In the genomic region with DNA sequence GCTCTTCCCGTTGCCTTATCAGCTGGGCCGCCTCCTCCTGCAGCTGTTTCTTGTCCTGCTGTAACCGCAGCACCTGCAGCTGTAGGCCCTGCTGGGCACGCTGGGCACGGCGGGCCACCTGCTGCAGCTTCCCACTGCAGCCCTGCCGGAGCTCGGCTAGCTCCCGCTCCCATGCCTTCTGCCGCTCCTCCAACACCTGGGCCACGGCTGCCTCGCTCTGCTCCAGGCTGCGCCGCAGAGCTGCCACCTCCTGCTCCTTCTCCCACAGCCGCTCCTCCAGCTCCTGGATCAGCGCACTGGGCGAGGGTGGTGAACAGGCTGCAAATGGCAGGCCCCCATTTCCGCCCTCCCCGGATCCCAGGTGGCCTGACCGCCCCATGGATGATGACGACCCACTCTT, we compare ENCODE assay signal across 7 mouse cellular contexts. TPM values are rescaled to one million over a fixed set of nuclear protein-coding genes. Genes with fewer than 3 reads are reported as not detected.
DNase-seq lines count a peak whose midpoint lies in the region; ATAC-seq lines count a peak whose summit lies in the region.

No protein-coding gene starts in this region.

- no peak overlapping the region for H3K27ac ChIP-seq in hindbrain, embryonic 10.5 days
- no peak overlapping the region for H3K27ac ChIP-seq in liver, embryonic 15.5 days (replicated peaks)

- intact Hi-C loops in left cerebral cortex, postnatal 4 days (cut with DNase I), result no loop called here
- intact Hi-C loops in left cerebral cortex, postnatal 14 days (cut with DNase I), result no loop called here

- H3K36me3 ChIP-seq in hindbrain, embryonic 10.5 days, result 0 out of 2 replicates have a peak, but pooled peaks cover 3% of the 10 kb centered on the region
- 0 out of 2 replicates have a peak, but pooled peaks cover 4% of the 10 kb centered on the region for H3K36me3 ChIP-seq in liver, embryonic 15.5 days (replicated peaks)

- no peak overlapping the region for H3K9ac ChIP-seq in liver, embryonic 15.5 days

- H3K4me2 ChIP-seq in liver, embryonic 15.5 days, result peak overlapping the region; percentile 60

- H3K27me3 ChIP-seq in hindbrain, embryonic 10.5 days (ENCODE audit: insufficient read depth, poor library complexity, severe bottlenecking), result peaks cover 93% of the 10 kb centered on the region
- H3K27me3 ChIP-seq in liver, embryonic 15.5 days, result peaks cover 91% of the 10 kb centered on the region

- 7% methylated on average over 21 of the region's 21 CpGs for WGBS in hindbrain, embryonic 10.5 days
- WGBS in liver, embryonic 15.5 days (ENCODE audit: insufficient replicate concordance), result 16% methylated on average over 21 of the region's 21 CpGs

- no peaks in the 10 kb centered on the region for H3K9me3 ChIP-seq in hindbrain, embryonic 10.5 days
- H3K9me3 ChIP-seq in liver, embryonic 15.5 days (replicated peaks), result no peaks in the 10 kb centered on the region

- ATAC-seq in liver, embryonic 15.5 days (ENCODE audit: insufficient read depth), result peak; percentile 38; the same call in 1 of the 2 replicates

- DNase-seq in left cerebral cortex, postnatal 4 days, result peak; percentile 23
- DNase-seq in left cerebral cortex, postnatal 14 days (ENCODE audit: low spot score in 2 of 2), result no peak
- peak; percentile 20 to 32 for DNase-seq in cerebellum, postnatal 36 days
- peak; percentile 35 for DNase-seq in hindbrain, embryonic 10.5 days (ENCODE audit: low spot score)
- DNase-seq in thymus, postnatal 36 days, result peak; percentile 78 to 89
- no peak for DNase-seq in adrenal gland, postnatal 25 days

- H3K4me1 ChIP-seq in hindbrain, embryonic 10.5 days (replicated peaks), result peaks cover 48% of the 10 kb centered on the region
- peaks cover 30% of the 10 kb centered on the region for H3K4me1 ChIP-seq in liver, embryonic 15.5 days (replicated peaks)

- H3K4me3 ChIP-seq in hindbrain, embryonic 10.5 days, result peak overlapping the region; percentile 52
- H3K4me3 ChIP-seq in liver, embryonic 15.5 days (replicated peaks), result peak overlapping the region; percentile 36

RNA-seq across cellular contexts. Expression of a gene that starts 6.0 kb away (rescaled TPM):
- 1 to 10 TPM; 8.8 to 9.1 TPM for total RNA-seq in left cerebral cortex, postnatal 4 days (2021)
- 1 to 10 TPM; 7.7 to 8.3 TPM for total RNA-seq in left cerebral cortex, postnatal 14 days (2021)
- polyA plus RNA-seq in hindbrain, embryonic 10.5 days (2016; fragmentation: Nextera tagmentation; extraction: Ambion mirVana), result 19.4 and 19.8 TPM in 2 replicates
- polyA plus RNA-seq in liver, embryonic 15.5 days (2015; fragmentation: Nextera tagmentation; extraction: Ambion mirVana), result 4.8 and 5.0 TPM in 2 replicates
- total RNA-seq in adrenal gland, postnatal 25 days (2021), result 7.5 and 7.9 TPM in 2 replicates

RNA-seq across cellular contexts. Expression of a gene that starts 6.0 kb away (rescaled TPM):
- total RNA-seq in left cerebral cortex, postnatal 4 days (2021), result 1 to 10 TPM; 7.8 to 9.7 TPM
- total RNA-seq in left cerebral cortex, postnatal 14 days (2021), result 1 to 10 TPM; 7.3 to 8.0 TPM
- polyA plus RNA-seq in hindbrain, embryonic 10.5 days (2016; fragmentation: Nextera tagmentation; extraction: Ambion mirVana), result 17.7 and 19.5 TPM in 2 replicates
- 8.6 and 9.5 TPM in 2 replicates for polyA plus RNA-seq in liver, embryonic 15.5 days (2015; fragmentation: Nextera tagmentation; extraction: Ambion mirVana)
- total RNA-seq in adrenal gland, postnatal 25 days (2021), result 8.9 and 14.0 TPM in 2 replicates

RNA-seq across cellular contexts. Expression of a gene that starts 6.8 kb away (rescaled TPM):
- total RNA-seq in left cerebral cortex, postnatal 4 days (2021), result 10 to 100 TPM; 29.0 to 34.9 TPM
- total RNA-seq in left cerebral cortex, postnatal 14 days (2021), result 10 to 100 TPM; 88.0 to 89.5 TPM
- polyA plus RNA-seq in hindbrain, embryonic 10.5 days (2016; fragmentation: Nextera tagmentation; extraction: Ambion mirVana), result 3.2 and 4.3 TPM in 2 replicates
- polyA plus RNA-seq in liver, embryonic 15.5 days (2015; fragmentation: Nextera tagmentation; extraction: Ambion mirVana), result 1.4 and 2.0 TPM in 2 replicates
- total RNA-seq in adrenal gland, postnatal 25 days (2021), result 16.8 and 19.5 TPM in 2 replicates

RNA-seq across cellular contexts. Expression of a gene that starts 28.6 kb away (rescaled TPM):
- total RNA-seq in left cerebral cortex, postnatal 4 days (2021), result 10 to 100 TPM; 56.3 to 68.9 TPM
- total RNA-seq in left cerebral cortex, postnatal 14 days (2021), result 10 to 100 TPM; 78.1 to 85.2 TPM
- 47.1 and 50.7 TPM in 2 replicates for polyA plus RNA-seq in hindbrain, embryonic 10.5 days (2016; fragmentation: Nextera tagmentation; extraction: Ambion mirVana)
- polyA plus RNA-seq in liver, embryonic 15.5 days (2015; fragmentation: Nextera tagmentation; extraction: Ambion mirVana), result 40.6 and 43.8 TPM in 2 replicates
- total RNA-seq in adrenal gland, postnatal 25 days (2021), result 226 and 231 TPM in 2 replicates

RNA-seq across cellular contexts. Expression of a gene that starts 31.6 kb away (rescaled TPM):
- 10 to 100 TPM; 48.3 to 48.7 TPM for total RNA-seq in left cerebral cortex, postnatal 4 days (2021)
- total RNA-seq in left cerebral cortex, postnatal 14 days (2021), result 10 to 100 TPM; 40.4 to 41.9 TPM
- polyA plus RNA-seq in hindbrain, embryonic 10.5 days (2016; fragmentation: Nextera tagmentation; extraction: Ambion mirVana), result 148 and 151 TPM in 2 replicates
- 41.0 and 44.8 TPM in 2 replicates for polyA plus RNA-seq in liver, embryonic 15.5 days (2015; fragmentation: Nextera tagmentation; extraction: Ambion mirVana)
- 23.8 and 28.0 TPM in 2 replicates for total RNA-seq in adrenal gland, postnatal 25 days (2021)

Comparison
In these comparisons a context has a peak if more than half of its experiments do, and no peak if none do; other contexts are left out.
1. DNase-seq: peak in left cerebral cortex, postnatal 4 days (single experiment), cerebellum, postnatal 36 days (2 of 2), hindbrain, embryonic 10.5 days (single experiment) and thymus, postnatal 36 days (2 of 2); none in left cerebral cortex, postnatal 14 days (0 of 2) and adrenal gland, postnatal 25 days (single experiment).